Mouse (Mus musculus): ENCODE data around the gene Dnmt3a. TPM values are rescaled to one million over a fixed set of nuclear protein-coding genes. Genes with fewer than 3 reads are reported as not detected.

Gene Dnmt3a
- polyA plus RNA-seq, 1 experiment, result 7.0 TPM

DNA sequence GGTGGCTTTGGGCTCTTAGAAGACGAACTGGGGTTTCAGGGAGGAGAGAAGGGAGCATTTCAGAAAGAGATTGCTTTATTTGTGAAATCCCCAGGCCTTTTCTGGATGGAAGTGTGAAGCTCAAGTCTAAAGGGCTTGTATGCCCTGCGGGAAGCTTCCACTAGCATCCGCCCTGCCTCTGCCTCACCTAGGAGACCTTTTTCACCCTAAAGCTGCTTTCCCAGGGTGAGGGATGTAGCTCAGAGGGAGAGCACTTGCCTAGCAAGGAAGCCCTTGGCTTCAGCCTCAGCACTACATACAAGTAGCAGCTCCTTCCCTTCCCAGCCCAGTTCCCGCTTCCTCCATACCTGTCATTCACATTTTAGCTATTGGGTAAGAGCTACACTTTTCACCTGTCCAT, 71.6 kb downstream of the Dnmt3a start:
- TF ChIP-seq CTCF (IDR thresholded peaks at IDR 0.05; ENCODE audit: control insufficient read depth, insufficient read depth, insufficient replicate concordance, low read depth, low read length) (no peak), POLR2A (IDR thresholded peaks at IDR 0.05; ENCODE audit: control insufficient read depth, low read depth, low read length) (no peak)
- Histone ChIP-seq H3K4me3 (ENCODE audit: control insufficient read depth, low read depth, low read length) (no peak overlapping the region), H3K27ac (ENCODE audit: control insufficient read depth, insufficient read depth, low read depth, low read length) (no peak overlapping the region), H3K36me3 (ENCODE audit: control insufficient read depth, insufficient read depth, low read length) (no peaks in the 10 kb centered on the region), H3K27me3 (ENCODE audit: control insufficient read depth, insufficient read depth, low read length) (no peaks in the 10 kb centered on the region), H3K4me1 (ENCODE audit: control insufficient read depth, insufficient read depth, low read length) (no peaks in the 10 kb centered on the region; the same call in 1 of the 2 replicates)

- H3K36me3 ChIP-seq (ENCODE audit: control insufficient read depth, insufficient read depth, low read length), result no peaks in the 10 kb centered on the region
- peaks cover 6% of the 10 kb centered on the region for H3K4me1 ChIP-seq (ENCODE audit: control insufficient read depth, insufficient read depth, low read length)
- no peaks in the 10 kb centered on the region for H3K27me3 ChIP-seq (ENCODE audit: control insufficient read depth, insufficient read depth, low read length)
- no peak for TF ChIP-seq CTCF (IDR thresholded peaks at IDR 0.05; ENCODE audit: control insufficient read depth, insufficient read depth, insufficient replicate concordance, low read depth, low read length)
- no peak for TF ChIP-seq POLR2A (IDR thresholded peaks at IDR 0.05; ENCODE audit: control insufficient read depth, low read depth, low read length)
- no peak overlapping the region for H3K4me3 ChIP-seq (ENCODE audit: control insufficient read depth, low read depth, low read length)
- H3K27ac ChIP-seq (ENCODE audit: control insufficient read depth, insufficient read depth, low read depth, low read length), result no peak overlapping the region
These were observed 75.7 kb downstream of the Dnmt3a start for GRCm38 (mm10) chr12:3881474-3881873.

GRCm38 (mm10) chr12:3884892-3885493, 79.2 kb downstream of the Dnmt3a start:
- TF ChIP-seq CTCF (IDR thresholded peaks at IDR 0.05; ENCODE audit: control insufficient read depth, insufficient read depth, insufficient replicate concordance, low read depth, low read length) (no peak), POLR2A (IDR thresholded peaks at IDR 0.05; ENCODE audit: control insufficient read depth, low read depth, low read length) (no peak)
- peaks cover 8% of the 10 kb centered on the region for H3K4me1 ChIP-seq (ENCODE audit: control insufficient read depth, insufficient read depth, low read length)
- H3K4me3 ChIP-seq (ENCODE audit: control insufficient read depth, low read depth, low read length), result no peak overlapping the region
- H3K36me3 ChIP-seq (ENCODE audit: control insufficient read depth, insufficient read depth, low read length), result no peaks in the 10 kb centered on the region
- no peaks in the 10 kb centered on the region for H3K27me3 ChIP-seq (ENCODE audit: control insufficient read depth, insufficient read depth, low read length)
- H3K27ac ChIP-seq (ENCODE audit: control insufficient read depth, insufficient read depth, low read depth, low read length), result no peak overlapping the region

GRCm38 (mm10) chr12:3886601-3887000, 80.8 kb downstream of the Dnmt3a start:
- peaks cover 15% of the 10 kb centered on the region for H3K4me1 ChIP-seq (ENCODE audit: control insufficient read depth, insufficient read depth, low read length)

GRCm38 (mm10) chr12:3887515-3888325, 81.9 kb downstream of the Dnmt3a start:
- TF ChIP-seq POLR2A (IDR thresholded peaks at IDR 0.05; ENCODE audit: control insufficient read depth, low read depth, low read length) (no peak), CTCF (IDR thresholded peaks at IDR 0.05; ENCODE audit: control insufficient read depth, insufficient read depth, insufficient replicate concordance, low read depth, low read length) (no peak)
- no peak overlapping the region for H3K4me3 ChIP-seq (ENCODE audit: control insufficient read depth, low read depth, low read length)
- H3K4me1 ChIP-seq (ENCODE audit: control insufficient read depth, insufficient read depth, low read length), result peaks cover 25% of the 10 kb centered on the region
- no peak overlapping the region for H3K27ac ChIP-seq (ENCODE audit: control insufficient read depth, insufficient read depth, low read depth, low read length)
- H3K27me3 ChIP-seq (ENCODE audit: control insufficient read depth, insufficient read depth, low read length), result no peaks in the 10 kb centered on the region
- H3K36me3 ChIP-seq (ENCODE audit: control insufficient read depth, insufficient read depth, low read length), result no peaks in the 10 kb centered on the region

More at GRCm38 (mm10) chr12:3886601-3887000, 80.8 kb downstream of the Dnmt3a start:
- Histone ChIP-seq H3K27ac (ENCODE audit: control insufficient read depth, insufficient read depth, low read depth, low read length) (no peak overlapping the region), H3K4me3 (ENCODE audit: control insufficient read depth, low read depth, low read length) (no peak overlapping the region), H3K36me3 (ENCODE audit: control insufficient read depth, insufficient read depth, low read length) (no peaks in the 10 kb centered on the region), H3K27me3 (ENCODE audit: control insufficient read depth, insufficient read depth, low read length) (no peaks in the 10 kb centered on the region)
- TF ChIP-seq CTCF (IDR thresholded peaks at IDR 0.05; ENCODE audit: control insufficient read depth, insufficient read depth, insufficient replicate concordance, low read depth, low read length) (no peak), POLR2A (IDR thresholded peaks at IDR 0.05; ENCODE audit: control insufficient read depth, low read depth, low read length) (no peak)

GRCm38 (mm10) chr12:3889875-3890635, 84.2 kb downstream of the Dnmt3a start:
- Histone ChIP-seq H3K27me3 (ENCODE audit: control insufficient read depth, insufficient read depth, low read length) (no peaks in the 10 kb centered on the region), H3K36me3 (ENCODE audit: control insufficient read depth, insufficient read depth, low read length) (no peaks in the 10 kb centered on the region), H3K4me3 (ENCODE audit: control insufficient read depth, low read depth, low read length) (no peak overlapping the region), H3K27ac (ENCODE audit: control insufficient read depth, insufficient read depth, low read depth, low read length) (no peak overlapping the region), H3K4me1 (ENCODE audit: control insufficient read depth, insufficient read depth, low read length) (peaks cover 30% of the 10 kb centered on the region)
- TF ChIP-seq CTCF (IDR thresholded peaks at IDR 0.05; ENCODE audit: control insufficient read depth, insufficient read depth, insufficient replicate concordance, low read depth, low read length) (no peak), POLR2A (IDR thresholded peaks at IDR 0.05; ENCODE audit: control insufficient read depth, low read depth, low read length) (no peak)

All from testis, adult 2 months (tissue).